Mouse (Mus musculus) regulatory T cell (primary cell): ENCODE measurements around the gene E2f1.

Source experiments
- in situ Hi-C: fragments of 300-600 bp; cut with MboI, MseI; formaldehyde crosslinking; loops from one replicate; pipeline ENCODE4 v1.15.1; 2025; ENCODE audit warnings: high pct_unique_total_duplicates

Gene E2f1

GRCm38 (mm10) chr2:154583906-154584872, 14.5 kb upstream of the E2f1 start:
- in situ Hi-C loops: no loop called here

GRCm38 (mm10) chr2:154581421-154581820, 11.7 kb upstream of the E2f1 start:
- in situ Hi-C loops: no loop called here

GRCm38 (mm10) chr2:154580586-154580985, 10.9 kb upstream of the E2f1 start:
- in situ Hi-C loops: no loop called here

GRCm38 (mm10) chr2:154577744-154578067, 8.0 kb upstream of the E2f1 start:
- in situ Hi-C loops: no loop called here

GRCm38 (mm10) chr2:154576876-154577743, 7.4 kb upstream of the E2f1 start:
- in situ Hi-C loops: no loop called here

GRCm38 (mm10) chr2:154574271-154574670, 4.6 kb upstream of the E2f1 start:
- in situ Hi-C loops: no loop called here

GRCm38 (mm10) chr2:154572996-154573395, 3.3 kb upstream of the E2f1 start:
- in situ Hi-C loops: no loop called here

GRCm38 (mm10) chr2:154571976-154572375, 2.3 kb upstream of the E2f1 start:
- in situ Hi-C loops: no loop called here

- in situ Hi-C loops: no loop called here
Measured at GRCm38 (mm10) chr2:154571266-154571665, 1.6 kb upstream of the E2f1 start.

- in situ Hi-C loops: no loop called here
Measured at GRCm38 (mm10) chr2:154570666-154571065, 974 bp upstream of the E2f1 start.

- in situ Hi-C loops: no loop called here
Measured at GRCm38 (mm10) chr2:154569071-154569748, 482 bp downstream of the E2f1 start.

- in situ Hi-C loops: no loop called here
Measured at GRCm38 (mm10) chr2:154568329-154569070, 1.2 kb downstream of the E2f1 start.

- in situ Hi-C loops: no loop called here
Measured at GRCm38 (mm10) chr2:154567766-154568165, 1.9 kb downstream of the E2f1 start.

GRCm38 (mm10) chr2:154566641-154567040, 3.1 kb downstream of the E2f1 start:
- in situ Hi-C loops: no loop called here

- in situ Hi-C loops: no loop called here
Measured at GRCm38 (mm10) chr2:154565562-154565961, 4.1 kb downstream of the E2f1 start.

GRCm38 (mm10) chr2:154563612-154564170, 6.0 kb downstream of the E2f1 start:
- in situ Hi-C loops: no loop called here

GRCm38 (mm10) chr2:154558264-154559039, 11.2 kb downstream of the E2f1 start, which contains the start of gene Necab3:
Gene Necab3, minus strand, starts transcription at chr2:154558890.
- in situ Hi-C loops: no loop called here

- in situ Hi-C loops: no loop called here
Measured at GRCm38 (mm10) chr2:154557184-154557832, 12.4 kb downstream of the E2f1 start.

- in situ Hi-C loops: no loop called here
Measured at GRCm38 (mm10) chr2:154555235-154555634, 14.5 kb downstream of the E2f1 start.
